Mouse (Mus musculus) ES-E14 (cell line): ENCODE data around the gene Bnip1. TPM values are rescaled to one million over a fixed set of nuclear protein-coding genes. Genes with fewer than 3 reads are reported as not detected.

ENCODE experiments used
- DNase-seq: peaks from one replicate; pipeline ENCODE4 v3.0.0-alpha.2; 2013; ENCODE audit warnings: low read depth, low spot score
- H3K27ac ChIP-seq: 2 replicates; pipeline ENCODE4 v1.5.1; 2012; ENCODE audit warnings: low read depth, mild to moderate bottlenecking, low read length, moderate library complexity, mixed read lengths; ENCODE audit not compliant: poor library complexity, insufficient read depth, severe bottlenecking
- H3K36me3 ChIP-seq: 2 replicates; pipeline ENCODE4 v1.6.1; 2012; ENCODE audit warnings: mild to moderate bottlenecking, low read length, moderate library complexity, mixed read lengths; ENCODE audit not compliant: control insufficient read depth, poor library complexity, insufficient read depth, severe bottlenecking
- H3K4me1 ChIP-seq, 2 experiments: fragments of 150-350 bp in 1 of 2; sonication (generic) in 1 of 2; 2 replicates each; pipeline ENCODE4 v1.6.1; 2012; ENCODE audit warnings: low read length in 2 of 2, mild to moderate bottlenecking in 1 of 2, mixed read lengths in 1 of 2; ENCODE audit not compliant: control insufficient read depth in 2 of 2, insufficient read depth in 2 of 2, poor library complexity in 1 of 2
- H3K4me3 ChIP-seq, 2 experiments: fragments of 150-350 bp in 1 of 2; sonication (generic) in 1 of 2; 2 replicates each; pipeline ENCODE4 v1.5.1; 2012; ENCODE audit warnings: low read length in 2 of 2, low read depth in 1 of 2, mild to moderate bottlenecking in 1 of 2, mixed read lengths in 1 of 2; ENCODE audit not compliant: insufficient read depth in 1 of 2, poor library complexity in 1 of 2, severe bottlenecking in 1 of 2
- H3K9ac ChIP-seq: 2 replicates; pipeline ENCODE4 v1.6.1; 2012; ENCODE audit warnings: low read depth, mild to moderate bottlenecking, low read length, mixed read lengths; ENCODE audit not compliant: poor library complexity, insufficient read depth, severe bottlenecking
- H3K9me3 ChIP-seq: fragments of 150-350 bp; sonication (generic); 2 replicates; pipeline ENCODE4 v1.6.1; 2012; ENCODE audit warnings: low read depth, mild to moderate bottlenecking, low read length; ENCODE audit not compliant: control insufficient read depth, insufficient read depth
- CHD2 ChIP-seq: IDR thresholded peaks from 2 replicates; pipeline ENCODE4 v1.6.1; 2014; ENCODE audit warnings: mild to moderate bottlenecking, low read depth, low read length, inconsistent platforms
- HCFC1 ChIP-seq: IDR thresholded peaks from 2 replicates; pipeline ENCODE4 v1.6.1; 2012; ENCODE audit warnings: low read length, inconsistent platforms, borderline replicate concordance; ENCODE audit not compliant: insufficient read depth
- MAFK ChIP-seq: IDR thresholded peaks from 2 replicates; pipeline ENCODE4 v1.6.1; 2014; ENCODE audit warnings: mild to moderate bottlenecking, low read depth, low read length, inconsistent platforms; ENCODE audit not compliant: insufficient read depth
- ZC3H11A ChIP-seq: IDR thresholded peaks from 2 replicates; pipeline ENCODE4 v1.6.1; 2012; ENCODE audit warnings: low read depth, mild to moderate bottlenecking, inconsistent platforms, low read length, borderline replicate concordance
- ZNF384 ChIP-seq: IDR thresholded peaks from 2 replicates; pipeline ENCODE4 v1.6.1; 2012; ENCODE audit warnings: low read depth, low read length, inconsistent platforms
- in situ Hi-C, 2 experiments: fragments of 600-800 bp; cut with MboI; formaldehyde crosslinking; loops; one replicate each; pipeline ENCODE4 v1.15.1; 2025; ENCODE audit warnings: low sequenced_read_pairs in 2 of 2, inconsistent platforms in 1 of 2; ENCODE audit not compliant: unreplicated experiment in 2 of 2
- total RNA-seq: library from RNA; depleted of rRNA; stranded (reverse); fragments of 300-350 nt; gene quantifications from 2 replicates; pipeline ENCODE4 v1.2.3, GENCODE M21; 2012

The Bnip1 gene
- total RNA-seq, 1 experiment = 24.5 TPM

- Histone ChIP-seq H3K9me3 (no peaks in the 10 kb centered on the region), H3K9ac (no peak overlapping the region), H3K27ac (no peak overlapping the region), H3K4me1 (peaks cover 0 to 15% of the 10 kb centered on the region in 2 experiments; a peak in 3 of 4 replicates), H3K36me3 (no peaks in the 10 kb centered on the region), H3K4me3 (no peak overlapping the region)
- in situ Hi-C loops = no loop called here
- no peak for DNase-seq
- TF ChIP-seq ZC3H11A (no peak), CHD2 (no peak), ZNF384 (no peak), HCFC1 (no peak), MAFK (no peak)
Measured at GRCm38 (mm10) chr17:26834302-26834965, 53.6 kb downstream of the Bnip1 start.

DNA sequence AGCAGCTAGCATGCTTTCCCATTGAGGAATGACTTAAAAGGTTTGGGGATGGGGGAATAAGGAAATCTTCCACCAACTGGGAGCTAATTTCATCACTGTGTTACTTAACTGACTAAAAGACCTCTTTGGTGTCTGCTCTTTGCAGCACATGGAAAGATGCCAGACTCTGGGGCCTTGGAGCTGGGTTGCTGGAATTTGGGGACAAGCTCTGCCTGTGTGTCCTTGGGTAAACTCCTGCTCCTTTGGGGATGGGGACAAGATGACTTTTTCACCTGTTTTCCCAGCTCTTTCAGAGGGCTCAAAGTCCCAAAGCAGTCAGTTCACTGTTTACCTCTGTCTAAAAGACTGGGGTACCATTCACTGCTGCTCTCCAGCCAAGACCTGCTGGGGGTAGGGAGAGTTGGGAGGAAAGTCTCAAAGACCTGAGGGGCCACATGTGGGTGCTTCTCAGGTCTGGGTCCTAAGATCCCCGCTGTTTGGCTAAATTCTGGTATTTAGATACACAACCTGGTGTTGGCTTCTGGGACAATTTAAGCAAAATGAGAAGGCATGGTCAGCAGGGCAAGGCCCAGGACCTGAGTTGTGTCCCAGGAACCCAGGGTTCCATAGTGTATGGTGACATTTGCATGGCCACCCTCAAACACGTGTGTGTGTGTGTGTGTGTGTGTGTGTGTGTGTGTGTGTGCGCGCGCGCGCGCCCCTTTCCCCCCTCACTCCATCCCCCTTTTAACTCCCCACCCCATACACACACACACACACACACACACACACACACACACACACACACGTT is 54.3 kb downstream of the Bnip1 start:
- H3K9me3 ChIP-seq = no peaks in the 10 kb centered on the region
- no peak overlapping the region for H3K9ac ChIP-seq
- H3K36me3 ChIP-seq = no peaks in the 10 kb centered on the region
- in situ Hi-C loops = no loop called here
- H3K27ac ChIP-seq = no peak overlapping the region
- no peak for DNase-seq
- no peak overlapping the region for H3K4me3 ChIP-seq
- TF ChIP-seq HCFC1 = no peak
- TF ChIP-seq MAFK = no peak
- no peak for TF ChIP-seq CHD2
- TF ChIP-seq ZC3H11A = no peak
- TF ChIP-seq ZNF384 = no peak
- H3K4me1 ChIP-seq = peaks cover 0 to 15% of the 10 kb centered on the region in 2 experiments; a peak in 3 of 4 replicates

DNA sequence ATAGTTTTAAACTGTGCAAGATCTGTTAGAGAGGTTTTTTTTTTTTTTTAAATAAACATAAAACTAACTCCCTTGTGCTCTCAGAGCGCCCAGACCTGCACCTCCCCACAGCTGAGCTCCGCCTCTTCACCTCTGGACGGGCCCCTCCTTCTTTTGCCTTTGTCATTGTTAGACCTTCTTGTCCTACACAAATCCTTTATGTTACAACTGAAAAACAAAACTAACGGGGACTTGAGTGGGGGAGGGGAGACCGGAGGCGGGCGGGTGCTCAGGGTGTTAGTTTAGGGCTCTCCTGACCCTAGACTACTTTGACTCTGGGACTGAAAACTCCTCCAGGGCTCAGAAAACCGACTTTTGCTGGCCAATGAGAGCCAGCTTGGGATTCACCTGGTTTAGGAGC is 55.1 kb downstream of the Bnip1 start:
- Histone ChIP-seq H3K36me3 (no peaks in the 10 kb centered on the region), H3K9me3 (no peaks in the 10 kb centered on the region), H3K27ac (no peak overlapping the region), H3K9ac (no peak overlapping the region), H3K4me3 (peak overlapping the region in 1 of 2 experiments; percentile 2; a peak in 2 of 4 replicates), H3K4me1 (peaks cover 0 to 15% of the 10 kb centered on the region in 2 experiments; a peak in 3 of 4 replicates)
- in situ Hi-C loops = no loop called here
- no peak for TF ChIP-seq ZNF384
- no peak for TF ChIP-seq MAFK
- no peak for TF ChIP-seq HCFC1
- TF ChIP-seq CHD2 = no peak
- TF ChIP-seq ZC3H11A = no peak
- no peak for DNase-seq

- no peak for DNase-seq
- in situ Hi-C loops = no loop called here
- no peak overlapping the region for H3K9ac ChIP-seq
- H3K4me1 ChIP-seq = peaks cover 0 to 18% of the 10 kb centered on the region in 2 experiments; a peak in 3 of 4 replicates
- no peaks in the 10 kb centered on the region for H3K36me3 ChIP-seq
- H3K4me3 ChIP-seq = peak overlapping the region in 1 of 2 experiments; percentile 2; a peak in 2 of 4 replicates
- TF ChIP-seq HCFC1 = no peak
- no peak for TF ChIP-seq CHD2
- no peak for TF ChIP-seq MAFK
- TF ChIP-seq ZC3H11A = no peak
- no peak for TF ChIP-seq ZNF384
- no peaks in the 10 kb centered on the region for H3K9me3 ChIP-seq
- no peak overlapping the region for H3K27ac ChIP-seq
Measured at GRCm38 (mm10) chr17:26836377-26836776, 55.5 kb downstream of the Bnip1 start.
